Mouse (Mus musculus) left cerebral cortex, postnatal 36 days (tissue): ENCODE data around the gene Tor3a. TPM values are rescaled to one million over a fixed set of nuclear protein-coding genes. Genes with fewer than 3 reads are reported as not detected.
"Not testable (repeated sequence)": the region's sequence is repeated elsewhere in the genome, so short reads cannot be mapped to it uniquely, and the experiment has no call there.

Experiments used
- DNase-seq, 2 experiments: peaks; one replicate each; pipeline ENCODE4 v3.0.0; 2021 to 2022; ENCODE audit warnings: low spot score in 2 of 2, mixed read lengths in 1 of 2
- intact Hi-C: fragments of 180-260 bp; cut with DNase I; formaldehyde crosslinking; loops from one replicate; pipeline ENCODE4 v1.15.1; 2025
- total RNA-seq, 2 experiments: library from RNA; stranded (reverse); gene quantifications; 2 replicates each; pipeline ENCODE4 v1.2.3; 2021

Gene Tor3a
- total RNA-seq, 2 experiments from 2014 or later = 4.5 to 5.5 TPM

GRCm38 (mm10) chr1:156672720-156673475 is 1.3 kb downstream of the Tor3a start:
- intact Hi-C loops = no loop called here
- DNase-seq = no peak

- no peak for DNase-seq
- intact Hi-C loops = no loop called here
Measured at GRCm38 (mm10) chr1:156671921-156672320, 2.2 kb downstream of the Tor3a start.

DNA sequence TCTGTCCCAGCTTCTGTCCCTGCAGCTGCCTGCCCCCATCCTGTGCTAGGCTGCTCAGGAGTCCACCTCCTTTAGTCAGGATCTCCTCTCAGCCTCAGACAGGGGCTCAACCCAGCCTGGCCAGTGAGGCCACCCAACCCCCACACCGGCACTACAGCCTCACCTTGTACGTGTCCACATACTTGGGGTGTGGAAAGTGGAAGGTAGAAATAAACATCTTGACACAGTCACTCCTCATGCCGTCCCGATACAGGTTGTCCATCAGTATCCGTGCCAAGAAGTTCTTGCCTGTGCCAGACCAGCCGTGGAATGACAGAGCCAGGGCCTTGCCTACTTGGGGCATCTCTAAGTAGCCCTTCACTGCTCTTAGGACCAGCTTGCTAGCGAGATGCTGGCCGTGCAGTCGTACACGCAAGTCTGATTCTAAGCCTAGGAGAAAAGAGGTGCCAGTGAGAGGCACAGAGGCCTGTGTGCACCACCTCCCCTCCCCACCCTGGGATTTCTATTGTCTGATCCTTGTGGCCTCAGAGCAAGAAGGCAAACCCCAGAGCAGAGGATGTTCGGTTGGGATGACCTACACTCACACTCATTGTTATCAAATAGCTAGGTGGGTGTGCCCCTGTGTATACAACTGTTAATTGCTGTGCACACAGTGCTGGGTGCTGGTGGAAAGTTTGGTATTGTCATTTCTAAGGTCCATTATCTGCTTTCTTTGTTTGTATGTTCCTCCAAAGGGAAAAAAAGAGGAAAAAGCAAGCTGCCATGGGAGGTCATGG is 4.8 kb downstream of the Tor3a start:
- DNase-seq = no peak
- intact Hi-C loops = no loop called here

DNA sequence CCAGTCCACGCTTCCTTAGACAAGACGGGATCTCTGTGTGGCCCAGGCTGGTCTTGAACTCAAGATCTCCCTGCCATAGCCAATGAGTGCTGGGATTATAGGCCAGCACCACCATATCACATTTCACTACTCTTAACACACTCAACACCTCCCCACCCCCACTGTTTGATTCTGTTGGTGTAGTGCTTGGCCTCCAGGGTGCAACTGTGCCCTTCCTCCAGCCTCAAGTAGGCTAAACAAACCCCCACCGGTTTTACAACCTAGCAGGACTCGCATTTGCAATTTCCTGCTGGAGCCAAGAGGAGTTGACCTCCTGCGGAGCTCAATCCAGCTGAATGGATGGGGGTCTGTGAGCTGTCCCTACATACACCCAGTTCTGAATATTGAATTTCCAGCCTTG is 5.6 kb downstream of the Tor3a start:
- DNase-seq = no peak
- intact Hi-C loops = no loop called here

DNA sequence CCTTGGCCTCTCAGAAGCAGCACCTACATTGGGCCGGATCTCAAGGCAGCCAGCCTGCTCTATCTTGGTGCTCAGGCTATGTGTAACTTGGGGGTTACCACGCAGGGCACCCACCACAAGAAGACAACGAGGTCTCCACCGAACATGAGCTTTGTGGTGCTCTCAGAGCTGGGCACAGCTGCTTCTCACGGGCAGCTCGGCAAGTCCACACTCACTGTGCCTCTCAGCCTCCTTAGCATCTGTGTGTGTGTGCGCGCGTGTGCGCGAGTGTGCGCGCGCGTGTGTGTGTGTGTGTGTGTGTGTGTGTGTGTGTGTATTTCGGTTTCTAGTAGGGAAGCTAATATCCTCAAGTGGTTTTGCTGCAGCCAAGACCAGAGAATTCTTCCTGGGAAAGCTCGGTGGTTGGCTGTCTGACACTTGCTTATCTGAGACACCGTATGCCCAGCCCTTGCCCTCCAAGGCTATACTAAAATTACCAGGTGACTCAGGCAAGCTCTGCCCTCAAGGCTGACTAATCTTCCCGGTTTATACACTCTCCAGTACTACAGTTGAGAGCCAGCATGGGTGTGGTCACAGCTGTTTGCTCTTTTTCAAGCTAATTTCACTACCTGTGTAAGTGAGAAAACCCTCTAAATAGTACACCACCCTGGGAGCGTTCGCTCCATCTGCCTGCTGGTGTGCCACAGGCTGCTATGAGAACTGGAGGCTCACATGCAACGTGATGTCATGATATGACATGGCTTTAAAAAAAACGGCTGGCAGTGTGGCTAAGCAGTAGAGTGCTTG is 6.8 kb downstream of the Tor3a start:
- DNase-seq = no peak
- intact Hi-C loops = no loop called here

GRCm38 (mm10) chr1:156665777-156666176 is 8.4 kb downstream of the Tor3a start:
- intact Hi-C loops = no loop called here
- no peak for DNase-seq

DNA sequence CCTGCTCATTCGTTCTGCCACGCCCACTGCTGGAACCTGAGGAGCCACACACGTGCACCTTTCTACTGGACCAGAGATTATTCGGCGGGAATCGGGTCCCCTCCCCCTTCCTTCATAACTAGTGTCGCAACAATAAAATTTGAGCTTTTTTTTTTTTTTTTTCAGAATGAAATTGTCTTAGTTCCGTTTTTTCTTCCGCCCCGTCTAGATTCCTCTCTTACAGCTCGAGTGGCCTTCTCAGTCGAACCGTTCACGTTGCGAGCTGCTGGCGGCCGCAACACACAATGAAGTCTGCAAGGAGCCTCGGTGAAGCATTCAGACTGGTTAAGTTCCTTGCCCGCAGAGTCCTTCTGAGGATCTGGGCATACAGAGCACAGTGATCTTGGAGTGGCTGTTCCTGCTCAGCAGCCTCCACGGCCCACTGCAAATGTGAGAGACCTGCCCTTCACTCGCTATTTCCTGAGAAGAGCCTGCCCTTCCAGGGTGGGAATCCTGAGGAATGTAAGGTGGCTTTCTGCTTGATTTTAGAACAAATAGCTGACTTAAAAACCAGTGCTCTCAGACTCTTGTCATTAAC is 13.4 kb downstream of the Tor3a start:
- intact Hi-C loops, DNase-seq: not testable (repeated sequence)

DNA sequence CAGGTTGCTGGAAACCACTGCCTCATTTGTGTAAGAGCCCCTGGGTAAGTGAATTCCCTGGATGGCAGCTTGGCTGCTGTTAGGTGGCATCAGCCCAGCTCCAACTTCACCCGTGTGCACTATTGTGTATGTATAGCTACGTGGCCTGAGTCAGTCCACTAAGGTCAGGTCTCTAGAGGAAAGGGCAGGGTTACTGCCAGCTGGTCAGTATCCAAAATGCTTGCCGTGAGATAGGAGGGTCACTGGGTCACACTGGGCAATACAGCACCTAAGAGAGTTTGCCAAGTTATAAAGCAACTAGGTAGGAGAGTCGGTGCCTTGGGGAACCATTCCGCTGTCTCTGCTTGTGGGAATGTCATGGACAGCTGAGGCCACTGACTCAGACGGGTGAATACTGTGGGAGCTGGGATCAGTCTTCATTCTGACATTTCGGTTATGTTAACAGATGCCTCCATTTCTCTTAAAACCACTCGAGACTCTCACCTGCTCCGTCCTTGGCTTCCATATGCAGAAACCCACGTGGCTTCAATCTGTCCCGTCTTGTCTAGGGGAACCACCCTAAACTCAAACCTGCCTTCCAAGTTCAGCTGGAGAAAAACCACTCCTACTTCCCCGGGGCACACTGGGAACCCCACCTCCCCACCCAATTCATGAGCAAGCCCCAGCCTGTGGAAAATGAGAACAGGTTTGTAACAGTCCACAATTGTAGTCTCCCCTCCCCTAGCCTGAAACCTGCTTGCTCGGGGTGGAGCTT is 14.1 kb downstream of the Tor3a start:
- no peak for DNase-seq
- intact Hi-C loops = no loop called here

DNA sequence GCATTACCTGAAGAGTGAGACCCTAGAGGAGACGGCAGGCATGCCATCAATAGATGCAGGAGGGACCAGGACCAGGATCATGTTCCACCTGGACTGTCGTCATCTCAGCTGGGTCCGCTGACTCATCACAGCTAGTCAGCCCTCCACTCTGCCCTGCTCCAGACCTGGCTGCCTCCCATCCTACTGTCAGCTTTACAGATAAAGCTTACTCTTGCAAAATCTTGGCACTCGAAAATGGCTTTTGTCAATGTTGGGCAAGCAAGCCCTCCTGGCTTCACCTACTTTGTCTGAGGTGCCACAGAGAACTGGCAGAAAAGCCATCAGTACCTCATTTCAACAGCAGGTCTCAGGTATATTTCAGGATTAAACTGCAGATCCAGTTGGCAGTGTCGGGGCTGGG is 15.5 kb downstream of the Tor3a start:
- intact Hi-C loops = no loop called here
- DNase-seq = no peak

- no peak for DNase-seq
- intact Hi-C loops = no loop called here
Measured at GRCm38 (mm10) chr1:156657523-156657922, 16.6 kb downstream of the Tor3a start.

DNA sequence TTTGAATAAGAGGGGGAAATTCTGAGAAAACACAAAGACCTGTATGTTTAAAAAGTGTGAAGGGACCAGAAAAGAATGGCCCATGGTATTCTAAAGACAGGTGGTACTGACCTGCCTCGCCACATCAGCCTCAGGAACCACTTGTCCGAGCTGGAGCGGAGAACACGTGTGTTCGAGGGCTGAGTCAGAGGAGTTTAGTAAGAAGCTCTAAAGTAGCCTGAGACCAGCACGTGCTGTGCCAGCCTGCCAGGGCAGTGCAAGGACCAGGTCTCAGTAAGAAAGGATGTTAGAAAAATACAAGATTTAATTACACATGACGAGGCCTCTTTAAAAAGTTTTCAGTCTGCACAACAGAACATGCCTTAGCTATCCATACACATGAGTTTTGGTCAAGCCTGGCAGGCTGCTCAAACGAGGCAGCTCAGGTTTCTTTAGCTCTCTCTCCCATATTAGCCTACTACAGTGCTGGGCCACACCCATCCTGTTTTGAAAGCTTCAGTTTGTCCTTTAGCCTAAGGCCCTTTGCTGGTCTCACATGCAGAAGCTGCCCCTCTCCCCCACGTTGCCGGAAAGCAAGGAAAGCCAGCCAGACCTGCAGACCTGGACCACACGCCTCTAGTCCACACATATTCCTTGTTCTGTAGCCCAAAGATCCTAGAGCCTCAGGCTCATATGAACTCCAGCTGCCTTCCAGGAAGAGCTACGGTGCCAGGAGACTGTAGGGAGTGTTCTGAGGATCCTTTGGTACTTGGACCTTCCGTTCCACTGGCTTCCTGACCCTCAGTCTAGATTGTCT is 19.2 kb downstream of the Tor3a start:
- intact Hi-C loops = no loop called here
- DNase-seq = no peak

GRCm38 (mm10) chr1:156652189-156652822 is 21.9 kb downstream of the Tor3a start:
- intact Hi-C loops = no loop called here
- DNase-seq = no peak

DNA sequence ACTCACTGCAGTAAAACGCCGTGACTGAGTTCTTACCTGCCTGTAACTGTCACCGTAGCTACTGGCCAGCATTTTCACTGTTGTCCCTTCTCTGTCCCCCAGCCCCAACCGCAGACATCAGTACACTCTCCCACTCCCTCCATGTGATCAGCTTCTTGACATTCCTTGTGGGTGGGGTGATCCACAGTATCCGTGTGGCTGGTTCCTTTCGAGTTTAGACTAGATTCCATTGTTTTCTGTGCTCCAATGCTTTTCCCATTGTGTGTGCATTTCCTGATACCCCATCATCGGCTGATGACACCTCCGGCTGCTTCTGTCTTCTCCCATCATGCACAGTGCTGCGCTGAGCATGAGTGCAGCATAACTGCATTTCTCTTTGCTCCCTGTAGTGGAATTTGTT is 23.5 kb downstream of the Tor3a start:
- intact Hi-C loops = no loop called here
- no peak for DNase-seq

DNA sequence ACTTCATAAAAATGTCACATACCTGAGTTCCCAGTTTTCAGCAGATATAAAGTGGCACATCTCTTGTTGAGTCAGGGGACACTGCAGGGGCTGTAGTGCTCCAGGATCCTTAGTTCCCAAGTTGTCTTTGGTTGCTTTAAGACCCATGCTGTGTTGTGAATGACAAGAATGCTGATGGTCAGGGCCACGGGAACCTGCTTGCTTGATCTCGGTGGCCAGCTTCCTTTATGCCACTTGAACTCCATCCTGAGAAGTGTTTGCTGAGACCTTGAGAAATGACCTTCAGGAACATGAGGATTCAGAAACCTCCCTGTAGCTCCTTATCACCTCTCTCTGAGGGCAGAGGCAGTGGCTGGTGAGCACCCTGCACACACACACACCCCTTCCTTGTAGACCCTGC is 25.5 kb downstream of the Tor3a start:
- intact Hi-C loops = loop anchor here (10.0 kb wide), 1 partner anchor 404 kb away; no protein-coding TSS in a partner anchor
- DNase-seq = no peak

- no peak for DNase-seq
- intact Hi-C loops = loop anchor here (10.0 kb wide), 1 partner anchor 401 kb away; no protein-coding TSS in a partner anchor
Measured at GRCm38 (mm10) chr1:156645971-156646370, 28.2 kb downstream of the Tor3a start.

DNA sequence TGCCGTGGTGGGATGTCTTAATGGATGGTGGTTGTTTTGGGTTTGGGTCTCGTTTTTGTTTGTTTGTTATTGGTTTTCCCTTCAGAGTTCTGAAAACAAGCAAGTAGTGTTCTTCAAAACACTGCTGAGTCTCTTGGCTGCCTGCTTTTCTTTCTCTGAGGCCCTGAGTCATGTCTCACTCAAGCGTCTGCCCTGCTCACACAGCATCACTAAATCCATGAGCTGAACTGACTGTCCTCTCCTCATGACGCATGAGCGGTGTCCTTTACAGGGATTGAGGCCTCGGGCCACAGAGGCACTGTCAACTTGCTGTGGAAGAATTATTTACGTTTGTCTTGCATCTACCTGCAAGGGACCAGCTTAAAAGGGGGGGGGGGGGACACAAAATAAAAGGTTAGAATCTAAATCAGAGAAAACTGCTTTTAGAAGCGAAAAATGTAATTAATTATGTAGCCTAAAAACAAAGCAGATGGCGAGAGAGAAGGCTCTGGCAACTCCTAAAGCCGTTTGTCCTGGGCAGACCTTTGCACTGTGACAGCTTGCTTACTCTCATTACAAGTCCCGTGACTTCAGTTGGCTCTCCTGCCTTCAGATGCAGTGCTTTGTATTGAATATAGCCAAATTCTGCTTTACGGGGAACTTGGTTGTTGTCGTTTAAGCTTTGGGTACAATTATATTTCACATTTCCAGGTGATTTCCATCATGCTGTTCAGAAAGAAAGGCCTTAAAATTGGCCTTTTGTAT is 29.2 kb downstream of the Tor3a start:
- no peak for DNase-seq
- intact Hi-C loops = loop anchor here (10.0 kb wide), 1 partner anchor 400 kb away; no protein-coding TSS in a partner anchor

DNA sequence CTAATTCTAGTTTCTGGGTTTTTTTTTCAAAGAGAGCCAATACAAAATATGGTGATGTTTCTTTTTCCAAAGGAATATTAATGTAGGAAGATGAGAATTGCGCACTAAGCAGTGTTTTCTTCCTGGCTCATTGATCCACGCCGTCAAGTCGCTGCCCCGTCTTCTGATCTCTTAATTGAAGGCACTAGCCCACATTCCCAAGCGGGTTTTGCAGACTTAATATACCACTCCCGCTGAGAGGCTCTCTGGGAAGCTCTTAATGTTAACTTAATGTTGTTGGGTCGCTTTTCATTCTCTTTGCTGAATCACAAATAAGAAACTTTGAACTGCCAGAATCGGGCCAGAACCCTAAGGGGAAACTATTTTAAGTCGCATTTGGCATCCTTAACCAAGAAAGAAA is 30.1 kb downstream of the Tor3a start:
- DNase-seq = no peak
- intact Hi-C loops = loop anchor here (10.0 kb wide), 1 partner anchor 399 kb away; no protein-coding TSS in a partner anchor
